Mouse (Mus musculus): ENCODE measurements around the gene Cxcl3. TPM values are rescaled to one million over a fixed set of nuclear protein-coding genes. Genes with fewer than 3 reads are reported as not detected.
"Not testable (repeated sequence)": the region's sequence is repeated elsewhere in the genome, so short reads cannot be mapped to it uniquely, and the experiment has no call there.

The Cxcl3 gene
- polyA plus RNA-seq, 1 experiment, result not detected

DNA sequence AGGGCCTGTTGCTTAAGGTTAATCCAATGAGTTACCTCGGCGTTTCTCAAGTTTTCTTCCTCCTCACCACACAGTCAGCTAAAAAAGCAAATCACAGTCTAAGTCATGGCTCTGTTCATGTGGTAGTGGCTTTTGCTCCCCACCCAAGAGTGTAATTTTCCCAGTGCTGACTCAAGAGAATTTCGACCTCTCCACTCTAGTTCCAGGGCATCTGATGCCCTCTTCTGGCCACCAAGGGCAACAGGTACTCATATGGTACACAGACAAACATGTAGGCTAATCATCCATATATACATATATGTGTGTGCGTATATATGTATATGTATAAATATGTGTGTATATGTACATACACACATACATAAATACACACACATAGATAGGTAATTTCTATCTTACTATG, 2.2 kb downstream of the Cxcl3 start:
- no peak for DNase-seq (ENCODE audit: low read depth, low spot score)
- 80% methylated on average over 4 of the region's 4 CpGs for WGBS

- no peak for DNase-seq (ENCODE audit: low read depth, low spot score)
These were observed 3.6 kb downstream of the Cxcl3 start for GRCm38 (mm10) chr5:90789306-90790073.

GRCm38 (mm10) chr5:90790074-90790502, 4.2 kb downstream of the Cxcl3 start:
- no peak for DNase-seq (ENCODE audit: low read depth, low spot score)
- 43% methylated on average over 8 of the region's 8 CpGs for WGBS

More at GRCm38 (mm10) chr5:90789306-90790073, 3.6 kb downstream of the Cxcl3 start:
- 69% methylated on average over 11 of the region's 11 CpGs for WGBS

GRCm38 (mm10) chr5:90794195-90794625, 8.3 kb downstream of the Cxcl3 start, which contains the start of gene Cxcl15:
Cxcl15 (plus strand) TSS chr5:90794534.
- DNase-seq (ENCODE audit: low read depth, low spot score), result no peak
- WGBS, result 29% methylated on average over 5 of the region's 5 CpGs

DNA sequence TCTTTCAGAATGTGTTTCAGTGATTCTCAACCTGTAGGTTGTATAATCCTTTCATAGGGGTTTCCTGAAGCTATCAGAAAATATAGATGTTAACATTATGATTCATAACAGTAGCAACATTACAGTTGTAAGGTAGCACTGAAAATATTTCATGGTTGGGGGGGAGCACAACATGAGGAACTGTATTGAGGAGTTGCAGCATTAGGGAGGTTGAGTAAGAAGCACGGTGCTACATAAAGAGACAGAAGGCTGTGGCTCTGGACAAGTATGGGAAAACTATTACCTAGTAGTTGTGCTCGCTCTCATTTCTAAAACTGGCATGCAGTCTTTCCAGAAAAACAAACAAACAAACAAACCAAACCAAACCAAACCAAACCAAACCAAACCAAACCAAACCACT, 9.5 kb downstream of the Cxcl3 start:
- 95% methylated on average over 2 of the region's 2 CpGs for WGBS
- DNase-seq (ENCODE audit: low read depth, low spot score), result not testable (repeated sequence)

DNA sequence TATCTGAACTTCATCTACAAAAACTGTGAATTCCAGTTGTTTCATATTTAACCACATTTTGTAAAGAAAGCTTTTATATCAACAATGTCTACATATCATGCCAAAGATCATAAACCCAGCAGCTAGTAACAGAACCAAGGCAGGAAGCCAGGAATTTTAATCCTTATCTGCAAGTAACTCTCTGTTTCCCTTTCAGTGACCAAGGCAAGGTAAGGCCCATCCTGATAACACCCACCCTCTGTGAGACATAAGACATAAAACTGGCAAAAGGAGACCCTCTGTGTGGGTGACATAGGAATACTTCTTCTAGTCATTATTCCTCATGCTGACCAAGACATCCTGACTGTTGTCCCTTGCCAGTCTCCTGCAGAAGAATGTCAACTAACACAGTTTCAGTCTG, 18.7 kb downstream of the Cxcl3 start:
- no peak for DNase-seq (ENCODE audit: low read depth, low spot score)

GRCm38 (mm10) chr5:90806050-90806449, 20.1 kb downstream of the Cxcl3 start:
- DNase-seq (ENCODE audit: low read depth, low spot score), result no peak

- 77% methylated on average over 3 of the region's 3 CpGs for WGBS
These were observed 21.5 kb downstream of the Cxcl3 start for GRCm38 (mm10) chr5:90807176-90807950.

GRCm38 (mm10) chr5:90819756-90820155, 33.9 kb downstream of the Cxcl3 start:
- no peak for DNase-seq (ENCODE audit: low read depth, low spot score)

More at GRCm38 (mm10) chr5:90807176-90807950, 21.5 kb downstream of the Cxcl3 start:
- no peak for DNase-seq (ENCODE audit: low read depth, low spot score)

DNA sequence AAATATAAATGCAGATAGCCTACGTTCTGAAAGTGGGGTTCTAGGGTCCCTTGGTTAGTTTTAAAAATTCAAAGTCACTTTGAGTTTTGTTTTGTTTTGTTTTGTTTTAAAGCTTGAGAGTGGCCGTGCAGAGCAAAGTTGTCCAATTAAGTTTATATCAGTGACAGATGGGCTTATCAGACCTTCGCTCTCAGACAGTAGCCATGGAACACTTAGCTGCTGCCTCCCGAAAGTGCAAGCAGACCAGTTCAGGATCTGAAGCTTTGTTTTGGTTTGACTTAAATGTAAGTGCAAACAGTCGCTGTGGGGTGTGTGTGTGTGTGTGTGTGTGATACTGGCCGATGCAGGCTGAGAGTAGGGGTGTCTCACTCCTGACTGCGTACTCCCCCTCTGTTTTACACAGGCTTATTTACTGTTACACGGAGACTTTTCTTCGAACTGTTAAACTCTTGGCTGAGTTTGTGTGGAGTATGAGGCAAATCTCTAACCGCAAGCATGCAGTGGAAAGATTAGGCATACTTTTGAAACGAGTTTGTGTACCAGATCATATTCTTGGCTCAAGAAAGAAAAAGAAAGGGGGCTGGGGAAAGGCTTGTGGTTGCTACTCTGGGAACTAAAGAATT, 46.4 kb downstream of the Cxcl3 start:
- 58% methylated on average over 11 of the region's 11 CpGs for WGBS

DNA sequence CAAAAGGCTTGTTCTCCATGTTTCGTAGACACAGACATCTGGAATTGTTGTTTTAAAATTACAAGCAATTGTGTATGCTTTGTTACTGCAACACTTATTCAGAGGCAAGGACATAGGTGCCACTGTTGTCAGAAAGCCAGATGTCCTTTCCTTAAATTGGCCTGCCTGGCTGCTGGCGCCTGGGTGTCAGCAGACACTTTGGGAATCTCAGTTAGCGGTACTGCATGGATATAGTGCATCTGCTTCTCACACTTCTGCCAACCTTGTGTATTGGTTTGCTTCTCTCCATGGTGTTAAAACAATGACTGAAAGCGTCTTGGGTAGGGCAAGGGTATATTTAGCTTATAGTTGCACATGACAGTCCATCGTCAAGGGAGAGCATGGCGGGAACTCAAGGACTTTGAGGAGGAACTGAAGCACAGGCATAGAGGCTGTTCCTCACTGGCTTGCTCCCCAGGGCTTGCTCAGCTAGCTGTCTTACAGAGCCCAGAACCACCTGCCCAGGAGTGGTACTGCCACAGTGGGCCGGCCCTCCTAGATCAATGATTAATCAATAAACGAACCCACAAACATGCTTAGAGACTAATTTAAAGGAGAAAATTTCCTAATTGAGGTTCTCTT, 47.0 kb downstream of the Cxcl3 start:
- 78% methylated on average over 8 of the region's 8 CpGs for WGBS
- no peak for DNase-seq (ENCODE audit: low read depth, low spot score)

More for the DNA sequence above, 46.4 kb downstream of the Cxcl3 start:
- no peak for DNase-seq (ENCODE audit: low read depth, low spot score)

DNA sequence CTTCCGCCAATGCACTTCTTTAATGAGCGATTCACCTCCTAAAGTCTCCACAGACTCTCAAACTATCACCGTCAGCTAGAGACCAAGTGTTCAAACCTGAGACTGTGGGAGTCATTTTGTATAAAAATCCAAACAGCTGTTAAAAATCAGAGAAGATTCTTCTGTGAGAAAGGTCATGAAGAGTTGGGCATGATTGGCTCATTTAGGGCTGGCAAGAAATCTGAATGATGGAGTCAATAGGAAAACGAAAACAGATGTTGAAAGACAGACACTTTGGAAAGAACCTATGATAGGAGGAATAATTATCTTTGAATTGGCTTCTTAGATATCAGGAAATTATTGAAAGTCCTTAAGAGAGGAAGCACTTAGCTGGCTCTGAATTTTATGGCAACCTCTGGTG, 48.5 kb downstream of the Cxcl3 start:
- WGBS, result 86% methylated on average over 4 of the region's 4 CpGs
- no peak for DNase-seq (ENCODE audit: low read depth, low spot score)

DNA sequence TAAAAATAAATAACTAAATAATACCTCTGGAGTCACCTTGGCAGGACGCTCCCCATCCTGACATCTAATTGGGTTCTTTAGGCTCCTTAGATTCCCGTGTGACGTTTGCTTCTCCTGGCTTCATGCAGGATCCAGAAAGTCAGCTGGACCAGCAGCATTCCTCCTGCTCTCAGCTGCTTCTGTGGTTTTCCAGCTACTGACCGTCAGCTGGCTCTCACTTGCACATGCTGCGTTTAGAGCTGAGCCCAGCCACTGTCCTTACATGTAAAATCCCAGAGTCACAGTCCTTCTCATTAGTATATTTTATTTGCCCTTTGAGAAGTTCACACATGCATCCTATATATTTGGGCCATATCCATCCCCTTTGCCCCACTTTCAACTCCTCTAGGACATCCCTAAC, 52.7 kb downstream of the Cxcl3 start:
- DNase-seq (ENCODE audit: low read depth, low spot score), result no peak
- 77% methylated on average over 5 of the region's 5 CpGs for WGBS

Other genes with a start within 250 kb of the Cxcl3 start
- 0.07 TPM in 1 of 2 replicates, not detected in the other for gene 5830473C10Rik, start 225.0 kb upstream of the Cxcl3 start, polyA plus RNA-seq (2012; rRNA removed)
- 6.7 and 11.8 TPM in 2 replicates for gene Rassf6, start 145.4 kb upstream of the Cxcl3 start, polyA plus RNA-seq (2012; rRNA removed)
- gene Cxcl5, start 26.7 kb upstream of the Cxcl3 start, polyA plus RNA-seq (2012; rRNA removed), result 0.78 and 1.1 TPM in 2 replicates
- gene Ppbp, start 17.6 kb upstream of the Cxcl3 start, polyA plus RNA-seq (2012; rRNA removed), result 0.17 and 0.18 TPM in 2 replicates
- 14.5 and 15.5 TPM in 2 replicates for gene Pf4, start 13.7 kb upstream of the Cxcl3 start, polyA plus RNA-seq (2012; rRNA removed)
- gene Cxcl15, start 8.4 kb downstream of the Cxcl3 start, polyA plus RNA-seq (2012; rRNA removed), result 0.04 TPM in 1 of 2 replicates, not detected in the other
- gene Cxcl1, start 105.1 kb downstream of the Cxcl3 start, polyA plus RNA-seq (2012; rRNA removed), result 1.3 and 2.8 TPM in 2 replicates
- 0.50 and 1.8 TPM in 2 replicates for gene Cxcl2, start 117.8 kb downstream of the Cxcl3 start, polyA plus RNA-seq (2012; rRNA removed)
- 12.7 and 19.5 TPM in 2 replicates for gene Mthfd2l, start 145.0 kb downstream of the Cxcl3 start, polyA plus RNA-seq (2012; rRNA removed)
- 0.05 and 0.14 TPM in 2 replicates for gene Epgn, start 241.4 kb downstream of the Cxcl3 start, polyA plus RNA-seq (2012; rRNA removed)